Comparison of ENCODE assay signal across 13 mouse cellular contexts in the genomic region with DNA sequence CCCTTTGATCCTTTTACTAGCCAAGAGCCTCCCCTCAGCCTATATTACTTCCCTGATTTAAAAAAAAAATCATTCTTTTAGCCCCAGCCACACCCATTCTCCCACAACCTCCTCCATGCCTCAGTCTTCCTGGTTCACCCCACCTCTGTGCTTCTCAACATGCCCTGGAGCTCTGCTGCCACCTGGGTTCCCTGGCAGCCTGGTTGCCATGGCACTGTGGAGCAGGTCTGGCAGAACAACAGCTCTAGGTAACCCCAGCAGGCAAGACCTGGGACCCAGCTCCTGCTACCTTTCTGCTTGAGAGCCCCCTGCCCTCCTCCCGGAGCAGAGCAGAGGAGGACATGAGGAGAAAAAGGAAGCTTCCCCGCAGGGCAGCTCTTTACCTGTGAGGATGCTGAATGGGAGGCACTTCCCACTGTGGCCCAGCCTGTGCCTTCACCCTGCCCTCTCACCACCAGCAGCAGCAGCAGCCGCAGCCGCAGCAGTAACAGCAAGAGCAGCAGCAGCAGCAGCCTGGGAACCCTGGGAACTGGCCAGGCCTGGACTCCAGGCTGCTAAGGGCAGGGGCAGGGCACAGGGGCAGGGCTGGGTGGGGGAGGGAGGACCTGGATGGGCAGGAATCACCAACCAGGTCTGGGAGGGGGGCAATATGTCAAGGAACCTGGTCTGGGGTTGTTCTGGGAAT. TPM values are rescaled to one million over a fixed set of nuclear protein-coding genes. Genes with fewer than 3 reads are reported as not detected.
DNase-seq lines count a peak whose midpoint lies in the region; ATAC-seq and TF ChIP-seq lines count a peak whose summit lies in the region.
"Had no signal": no experiment of that assay in that cellular context is flagged by ENCODE, and none has a peak within 500 bp of the region (broad histone marks: within the 10 kb centered on the region; RNA-seq: fewer than 3 reads in every experiment).

No protein-coding gene starts in this region.

- 17% methylated on average over 4 of the region's 4 CpGs for WGBS in hindbrain, embryonic 13.5 days
- 39% methylated on average over 4 of the region's 4 CpGs for WGBS in hindbrain, postnatal 0 days
- WGBS in heart, embryonic 11.5 days (ENCODE audit: insufficient replicate concordance): 30% methylated on average over 4 of the region's 4 CpGs

- no peak overlapping the region for H3K9ac ChIP-seq in hindbrain, embryonic 13.5 days
- H3K9ac ChIP-seq in hindbrain, postnatal 0 days (replicated peaks; ENCODE audit: low read length): no peak overlapping the region
- H3K9ac ChIP-seq in heart, embryonic 11.5 days (ENCODE audit: low read depth, low read length): no peak overlapping the region
- H3K9ac ChIP-seq: forebrain, embryonic 12.5 days; heart, embryonic 15.5 days; limb, embryonic 15.5 days had no signal

- DNase-seq in hindbrain, postnatal 0 days (ENCODE audit: low spot score): no peak
- DNase-seq in urinary bladder, postnatal 14 days (ENCODE audit: low spot score): peak; percentile 12
- DNase-seq in urinary bladder, postnatal 36 days (ENCODE audit: low spot score in 2 of 2): no peak
- peak; percentile 16 for DNase-seq in kidney, postnatal 10 days
- DNase-seq in thymus, postnatal 25 days: no peak
- no peak for DNase-seq in right cerebral cortex, postnatal 14 days
- DNase-seq: gastrocnemius, adult 2 months; layer of hippocampus, postnatal 36 days had no signal

- no peak for TF ChIP-seq CTCF in hindbrain, postnatal 0 days (IDR thresholded peaks at IDR 0.05; ENCODE audit: low read depth)

- peaks cover 98% of the 10 kb centered on the region for H3K27me3 ChIP-seq in hindbrain, embryonic 13.5 days
- no peaks in the 10 kb centered on the region; the same call in 1 of the 2 replicates for H3K27me3 ChIP-seq in hindbrain, postnatal 0 days (ENCODE audit: insufficient read depth, low read length)
- peaks cover 44% of the 10 kb centered on the region for H3K27me3 ChIP-seq in heart, embryonic 11.5 days (ENCODE audit: control insufficient read depth, insufficient read depth, low read length)

- H3K27ac ChIP-seq in hindbrain, embryonic 13.5 days: peak overlapping the region; percentile 23; the same call in 1 of the 2 replicates
- H3K27ac ChIP-seq in hindbrain, postnatal 0 days: no peak overlapping the region
- H3K27ac ChIP-seq in heart, embryonic 11.5 days (ENCODE audit: low read depth, low read length): no peak overlapping the region
- H3K27ac ChIP-seq: forebrain, embryonic 12.5 days; gastrocnemius, adult 2 months; heart, embryonic 15.5 days; limb, embryonic 15.5 days had no signal

- H3K36me3 ChIP-seq in hindbrain, embryonic 13.5 days: no peaks in the 10 kb centered on the region
- H3K36me3 ChIP-seq in hindbrain, postnatal 0 days (ENCODE audit: insufficient read depth, low read length): no peaks in the 10 kb centered on the region
- no peaks in the 10 kb centered on the region for H3K36me3 ChIP-seq in heart, embryonic 11.5 days (ENCODE audit: control insufficient read depth, insufficient read depth, low read length)
- H3K36me3 ChIP-seq: forebrain, embryonic 12.5 days; heart, embryonic 15.5 days; limb, embryonic 15.5 days had no signal

- peaks cover 43% of the 10 kb centered on the region for H3K4me1 ChIP-seq in hindbrain, embryonic 13.5 days (replicated peaks)
- 0 out of 2 replicates have a peak, but pooled peaks cover 9% of the 10 kb centered on the region for H3K4me1 ChIP-seq in hindbrain, postnatal 0 days (ENCODE audit: insufficient read depth, low read length)
- no peaks in the 10 kb centered on the region for H3K4me1 ChIP-seq in heart, embryonic 11.5 days (ENCODE audit: control insufficient read depth, insufficient read depth, low read length)
- H3K4me1 ChIP-seq: limb, embryonic 15.5 days had no signal

- no peaks in the 10 kb centered on the region for H3K9me3 ChIP-seq in hindbrain, embryonic 13.5 days
- H3K9me3 ChIP-seq in hindbrain, postnatal 0 days (ENCODE audit: low read length): no peaks in the 10 kb centered on the region
- H3K9me3 ChIP-seq in heart, embryonic 11.5 days (replicated peaks; ENCODE audit: control insufficient read depth, low read length): no peaks in the 10 kb centered on the region
- H3K9me3 ChIP-seq: forebrain, embryonic 12.5 days; heart, embryonic 15.5 days; limb, embryonic 15.5 days had no signal

- H3K4me2 ChIP-seq in hindbrain, embryonic 13.5 days: no peak overlapping the region
- H3K4me2 ChIP-seq in hindbrain, postnatal 0 days (ENCODE audit: low read depth, low read length): no peak overlapping the region
- no peak overlapping the region for H3K4me2 ChIP-seq in heart, embryonic 11.5 days
- H3K4me2 ChIP-seq: forebrain, embryonic 12.5 days; heart, embryonic 15.5 days; limb, embryonic 15.5 days had no signal

- ATAC-seq in hindbrain, embryonic 13.5 days (ENCODE audit: low FRiP score): 0 out of 2 replicates have a peak, but pooled peaks have one; percentile 21
- no peak for ATAC-seq in hindbrain, postnatal 0 days
- ATAC-seq in heart, embryonic 11.5 days (replicated peaks; ENCODE audit: insufficient number of reproducible peaks, low FRiP score, low TSS enrichment): no peak

- H3K4me3 ChIP-seq in hindbrain, embryonic 13.5 days: no peak overlapping the region
- no peak overlapping the region for H3K4me3 ChIP-seq in hindbrain, postnatal 0 days (ENCODE audit: low read length)
- no peak overlapping the region for H3K4me3 ChIP-seq in heart, embryonic 11.5 days (ENCODE audit: low read depth, low read length)
- H3K4me3 ChIP-seq: forebrain, embryonic 12.5 days; gastrocnemius, adult 2 months; heart, embryonic 15.5 days; limb, embryonic 15.5 days had no signal

RNA-seq across cellular contexts. Expression of a gene that starts 30.9 kb away (rescaled TPM):
- 35.2 and 36.0 TPM in 2 replicates for polyA plus RNA-seq in hindbrain, embryonic 13.5 days (2015; fragmentation: Nextera tagmentation; extraction: Ambion mirVana)
- total RNA-seq in hindbrain, postnatal 0 days (2014; rRNA removed): 54.5 and 55.6 TPM in 2 replicates
- polyA plus RNA-seq in hindbrain, postnatal 0 days (2015; fragmentation: Nextera tagmentation; extraction: Ambion mirVana): 17.4 and 24.5 TPM in 2 replicates
- 28.6 and 30.2 TPM in 2 replicates for polyA plus RNA-seq in heart, embryonic 11.5 days (2014; fragmentation: Nextera tagmentation; extraction: Ambion mirVana)

RNA-seq across cellular contexts. Expression of a gene that starts 57.8 kb away (rescaled TPM):
- 4.4 and 5.6 TPM in 2 replicates for polyA plus RNA-seq in hindbrain, embryonic 13.5 days (2015; fragmentation: Nextera tagmentation; extraction: Ambion mirVana)
- total RNA-seq in hindbrain, postnatal 0 days (2014; rRNA removed): 27.3 and 30.0 TPM in 2 replicates
- 9.5 and 9.7 TPM in 2 replicates for polyA plus RNA-seq in hindbrain, postnatal 0 days (2015; fragmentation: Nextera tagmentation; extraction: Ambion mirVana)
- polyA plus RNA-seq in heart, embryonic 11.5 days (2014; fragmentation: Nextera tagmentation; extraction: Ambion mirVana): 21.6 and 23.6 TPM in 2 replicates

Comparison
In these comparisons a context has a peak if more than half of its experiments do, and no peak if none do; other contexts are left out.
1. DNase-seq: peak in urinary bladder, postnatal 14 days (single experiment) and kidney, postnatal 10 days (single experiment); none in hindbrain, postnatal 0 days (single experiment), urinary bladder, postnatal 36 days (0 of 2), thymus, postnatal 25 days (single experiment) and right cerebral cortex, postnatal 14 days (single experiment).